Mouse (Mus musculus) heart, adult 18-20 months (tissue): ENCODE measurements around the gene Smoc1. TPM values are rescaled to one million over a fixed set of nuclear protein-coding genes. Genes with fewer than 3 reads are reported as not detected.

Source experiments
- DNase-seq, 2 experiments: peaks; one replicate each; pipeline ENCODE4 v3.0.0; 2021 to 2022; ENCODE audit warnings: mixed read lengths in 1 of 2
- total RNA-seq, 2 experiments: library from RNA; stranded (reverse); gene quantifications; 2 replicates each; pipeline ENCODE4 v1.2.3; 2021

Smoc1 gene
- total RNA-seq, 2 experiments from 2014 or later, result 5.4 to 8.4 TPM

DNA sequence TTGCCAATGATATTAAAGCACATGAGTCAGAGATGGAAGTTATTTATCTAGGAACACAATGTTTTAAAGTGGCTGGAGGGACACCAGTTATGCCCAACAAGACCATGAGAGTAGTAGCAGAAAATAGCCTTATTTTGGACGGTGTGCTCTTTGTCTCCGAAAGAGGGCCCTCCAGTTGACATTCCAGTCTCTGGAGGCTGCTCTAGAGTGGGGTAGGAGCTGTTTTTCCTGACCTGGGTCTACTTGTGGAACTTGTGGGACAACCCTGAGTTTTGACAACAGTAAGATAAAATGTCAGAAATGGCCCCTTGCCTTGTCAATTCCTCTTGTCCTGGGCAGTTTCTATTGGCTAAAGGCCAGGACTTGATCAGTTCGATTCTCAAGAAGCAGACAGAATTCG, 104.5 kb downstream of the Smoc1 start:
- peak in 1 of 2 experiments; percentile 1 for DNase-seq

DNA sequence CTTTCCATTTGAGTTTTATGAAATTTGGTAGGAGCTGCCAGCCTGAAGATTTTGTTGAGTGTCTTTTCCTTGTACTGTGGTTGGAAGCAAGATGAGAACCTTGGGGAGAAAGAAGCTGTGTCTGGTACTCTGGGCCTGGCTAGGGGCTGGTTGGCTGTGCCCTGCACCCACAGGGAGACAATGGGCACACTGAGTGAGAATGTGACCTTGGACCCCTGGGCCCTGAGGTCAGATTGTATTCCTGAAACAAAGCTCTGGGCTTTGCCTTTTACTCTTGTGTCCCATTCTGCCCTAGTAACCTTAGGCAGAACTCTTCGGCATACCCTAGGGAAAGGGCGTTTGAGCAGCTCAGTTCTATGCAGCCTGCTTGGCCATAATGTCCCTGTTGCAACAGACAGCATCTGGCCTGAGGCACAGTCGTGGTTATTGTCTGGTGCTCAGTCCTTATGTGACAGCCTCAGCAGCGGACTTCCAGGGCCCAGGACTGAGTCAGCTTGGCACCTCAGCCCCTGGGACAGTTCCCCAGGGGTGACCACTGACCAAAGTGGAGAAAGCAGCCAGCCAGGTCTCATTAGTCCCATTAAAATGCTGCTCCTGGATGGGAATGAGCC, 106.6 kb downstream of the Smoc1 start:
- DNase-seq, result peak in 1 of 2 experiments; percentile 59

DNA sequence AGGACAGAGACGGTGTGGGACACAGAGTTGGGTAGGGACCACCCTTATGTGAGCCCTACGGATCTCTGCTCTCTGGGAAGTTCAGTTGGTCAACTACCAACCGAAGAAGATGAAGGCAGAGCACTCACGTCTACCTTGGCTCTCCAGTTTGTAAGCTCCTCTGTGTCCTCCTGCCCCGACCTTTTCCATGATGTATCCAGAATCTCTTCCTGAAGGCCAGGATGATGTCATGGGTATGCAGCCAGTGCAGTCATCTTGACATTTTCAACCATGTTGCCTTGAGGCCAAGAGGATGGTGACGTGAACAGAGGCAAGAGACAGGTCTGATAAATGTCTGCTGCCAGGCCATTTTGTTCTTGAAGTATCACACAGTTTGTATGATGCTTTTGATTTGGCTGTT, 111.6 kb downstream of the Smoc1 start:
- DNase-seq, result no peak

DNA sequence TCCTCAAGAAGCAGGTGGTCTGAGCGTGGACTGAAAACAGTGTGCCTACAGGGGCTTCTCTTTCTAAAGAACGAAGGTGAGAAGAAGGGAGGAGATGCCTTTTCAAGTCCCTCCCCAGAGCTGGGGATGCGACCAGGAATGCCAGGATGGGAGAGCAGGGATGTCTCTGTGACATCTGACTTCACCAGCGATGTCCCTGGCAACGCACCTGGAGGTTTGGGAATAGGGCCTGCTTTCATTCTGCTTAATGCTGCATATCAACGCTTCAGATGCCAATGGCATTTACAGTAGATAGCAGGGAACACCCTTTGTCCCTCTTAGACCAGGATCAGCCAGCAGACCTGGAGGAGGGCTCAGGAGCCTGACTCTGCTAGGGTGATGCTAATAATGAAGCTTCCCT, 112.9 kb downstream of the Smoc1 start:
- DNase-seq, result no peak

DNA sequence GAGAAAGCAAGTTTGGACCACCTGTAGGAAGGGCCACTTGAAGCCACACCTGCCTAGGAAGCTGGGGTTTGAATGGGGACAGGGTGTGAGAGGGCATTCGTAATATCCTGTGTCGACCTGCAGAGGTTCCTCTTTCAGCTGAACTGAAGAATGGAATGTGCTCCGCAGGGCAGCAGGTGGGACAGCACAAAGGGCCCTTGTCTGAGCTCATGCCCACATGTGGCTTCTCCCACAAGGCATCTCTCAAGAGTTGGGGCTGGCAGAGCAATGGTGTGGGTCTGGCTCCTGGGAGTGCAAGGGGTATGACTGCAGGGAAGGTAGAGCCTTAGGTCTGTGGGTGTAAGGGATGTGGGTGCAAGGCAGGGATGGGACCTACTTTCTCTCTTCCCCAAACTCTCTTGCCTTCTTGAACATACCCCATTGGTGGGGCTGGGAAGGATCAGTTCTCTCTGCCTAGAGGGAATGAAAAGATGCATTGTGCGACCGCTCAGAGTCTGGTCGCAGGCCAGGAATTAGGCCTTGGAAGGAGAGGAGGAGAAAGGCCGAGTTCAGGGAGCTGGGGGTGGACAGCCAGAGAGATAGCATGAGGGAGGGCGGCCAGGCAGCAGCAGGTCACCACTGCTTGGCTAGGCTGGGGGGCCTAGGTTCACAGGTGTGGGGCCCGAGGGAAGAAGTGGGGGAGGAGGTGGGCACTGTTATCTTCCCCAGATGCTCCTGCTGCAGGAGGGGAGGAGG, 114.2 kb downstream of the Smoc1 start:
- peak in 1 of 2 experiments; percentile 35 for DNase-seq

DNA sequence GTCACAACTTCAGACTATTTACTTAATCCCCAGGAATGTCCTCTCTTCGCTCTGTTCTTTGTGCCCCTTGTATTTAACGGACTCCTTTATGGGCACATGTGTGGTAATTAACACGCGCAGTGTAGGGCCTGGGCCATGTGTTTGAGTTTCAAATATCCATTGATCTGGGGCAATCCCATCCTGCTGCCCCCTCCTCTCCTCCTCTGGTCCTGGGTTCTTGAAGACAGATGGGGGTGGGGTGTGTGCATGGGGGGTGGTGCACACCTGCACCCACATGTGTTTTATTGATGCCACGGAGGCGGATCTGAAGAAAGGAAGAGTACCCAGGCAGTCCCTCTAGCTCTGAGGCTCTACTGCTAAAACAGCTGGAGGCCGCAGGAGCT, 114.7 kb downstream of the Smoc1 start:
- DNase-seq, result no peak

DNA sequence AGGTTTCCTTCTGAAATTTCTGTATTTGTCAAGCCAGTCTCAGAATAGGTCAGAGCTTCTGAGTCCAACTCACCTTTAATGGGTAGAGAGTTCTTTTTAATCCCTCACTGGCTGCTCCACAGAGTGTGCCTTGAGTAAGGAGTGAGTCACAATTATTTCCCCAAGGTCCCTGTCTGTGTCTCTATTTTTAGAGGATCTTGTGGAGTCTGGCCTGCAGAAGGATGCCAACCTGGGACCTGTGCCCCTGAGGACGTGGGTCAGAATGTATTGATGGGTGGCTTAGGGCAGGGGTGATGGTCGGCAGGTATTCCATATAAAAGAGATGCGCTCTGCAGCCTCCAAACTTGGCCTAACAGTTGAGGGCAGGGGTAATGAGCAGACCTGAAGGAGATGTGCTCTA, 115.6 kb downstream of the Smoc1 start:
- DNase-seq, result no peak

DNA sequence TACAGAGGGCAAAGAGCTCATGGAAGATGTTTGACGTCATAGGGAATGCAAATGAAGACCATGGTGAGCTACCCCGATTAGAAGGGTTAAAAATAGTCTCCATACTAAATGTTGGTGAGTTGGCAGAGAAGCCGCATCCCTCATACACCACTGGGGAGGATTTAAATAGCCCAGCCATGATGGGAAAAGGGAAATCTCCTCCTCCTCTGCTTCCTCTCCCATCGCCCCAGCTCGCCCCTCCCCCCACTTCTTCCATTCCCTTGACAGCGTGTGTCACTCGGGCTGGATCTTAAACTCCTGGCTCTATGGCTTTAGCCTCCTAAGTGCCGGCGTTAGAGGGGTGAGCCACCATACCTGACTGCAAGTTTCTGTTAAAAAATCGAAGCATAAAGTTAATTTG, 117.6 kb downstream of the Smoc1 start:
- DNase-seq, result no peak

DNA sequence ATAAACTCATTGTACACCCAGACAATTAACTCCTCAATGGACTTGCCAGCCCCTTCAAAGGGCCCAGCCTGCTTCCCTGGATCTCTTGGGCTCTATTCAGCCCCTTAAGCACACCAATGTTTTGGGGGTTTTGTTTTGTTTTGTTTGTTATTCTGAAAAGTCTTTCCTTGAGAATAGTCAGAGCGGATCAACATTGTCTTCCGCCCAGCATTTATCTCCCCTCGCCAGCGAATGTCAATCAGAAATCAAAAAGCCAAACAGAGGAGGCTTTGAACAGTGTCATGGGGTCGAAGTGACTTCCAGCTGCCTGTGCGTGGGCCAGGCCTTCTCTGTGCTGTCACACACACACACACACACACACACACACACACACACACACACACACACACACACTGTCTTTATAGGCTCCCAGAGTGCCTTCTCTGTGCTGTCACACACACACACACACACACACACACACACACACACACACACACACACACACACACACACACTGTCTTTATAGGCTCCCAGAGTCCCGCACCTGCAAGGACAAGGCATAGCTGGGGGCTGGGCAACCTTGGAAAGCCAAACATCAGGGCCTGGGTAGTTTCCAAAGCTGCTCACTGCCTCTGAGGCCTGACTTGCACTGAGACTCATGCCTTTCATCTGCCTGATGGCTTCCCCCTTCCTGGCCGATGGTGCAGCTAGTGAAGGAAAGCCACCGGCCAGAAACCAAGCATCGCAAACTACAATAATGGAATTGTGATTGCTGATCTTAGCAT, 120.0 kb downstream of the Smoc1 start:
- no peak for DNase-seq

DNA sequence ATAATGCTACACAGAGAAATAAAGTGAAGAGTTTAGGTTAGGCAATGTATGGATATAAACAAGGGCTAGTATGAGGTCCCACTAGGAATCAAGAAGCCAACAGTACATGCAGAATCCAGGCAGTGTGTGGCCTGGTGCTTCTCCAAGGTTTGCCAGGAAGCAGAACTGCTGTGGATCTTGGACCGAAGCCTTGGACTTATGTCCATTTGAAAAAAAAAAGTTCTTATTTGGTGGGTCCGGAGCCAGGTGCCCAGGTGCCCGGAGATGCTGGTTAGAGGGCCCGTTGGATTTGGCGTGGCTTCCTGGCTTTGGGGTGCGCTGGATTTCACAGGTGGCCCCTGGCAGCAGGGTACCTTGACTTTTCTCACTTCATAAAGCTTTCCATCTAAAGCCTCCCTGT, 121.3 kb downstream of the Smoc1 start:
- no peak for DNase-seq

DNA sequence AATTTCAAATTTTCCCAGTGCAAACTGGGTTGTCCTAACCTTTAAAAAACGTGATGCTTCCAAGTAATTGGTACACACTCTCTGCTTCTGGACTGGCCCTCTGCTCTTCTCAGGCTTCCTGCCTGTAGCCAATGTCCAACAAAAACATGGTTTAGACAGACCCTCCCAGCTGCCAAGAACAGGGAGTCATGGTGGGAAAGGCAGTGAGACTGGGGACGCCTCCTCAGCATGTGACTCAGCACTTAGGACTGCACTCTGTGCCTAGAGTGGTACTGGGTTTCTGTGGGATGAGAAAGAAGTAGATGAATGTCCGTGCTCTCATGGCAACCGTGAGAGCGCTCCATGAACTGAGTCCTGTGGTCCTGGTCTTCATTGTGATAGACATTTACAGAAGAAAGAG, 124.3 kb downstream of the Smoc1 start:
- DNase-seq, result peak; percentile 64 to 84

DNA sequence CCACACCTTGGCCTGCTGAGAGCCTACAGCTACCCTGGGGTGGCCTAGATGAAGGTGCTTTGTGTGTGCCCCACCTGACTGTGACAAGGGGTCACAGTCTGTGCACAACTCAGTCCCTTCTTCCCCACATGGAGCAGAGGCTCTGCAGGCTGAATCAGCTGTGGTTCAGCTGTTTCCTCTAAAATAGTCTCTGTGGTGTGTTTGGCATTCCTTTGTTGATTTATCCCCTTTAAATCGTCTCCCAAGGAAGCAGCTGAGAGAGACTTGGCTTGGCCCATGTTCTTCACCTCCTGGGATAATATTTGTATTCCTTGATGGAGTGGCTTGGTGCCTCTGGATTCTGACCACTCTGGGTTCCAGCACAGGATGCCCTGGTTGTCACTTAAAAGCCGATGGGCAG, 125.5 kb downstream of the Smoc1 start:
- peak; percentile 27 to 55 for DNase-seq

DNA sequence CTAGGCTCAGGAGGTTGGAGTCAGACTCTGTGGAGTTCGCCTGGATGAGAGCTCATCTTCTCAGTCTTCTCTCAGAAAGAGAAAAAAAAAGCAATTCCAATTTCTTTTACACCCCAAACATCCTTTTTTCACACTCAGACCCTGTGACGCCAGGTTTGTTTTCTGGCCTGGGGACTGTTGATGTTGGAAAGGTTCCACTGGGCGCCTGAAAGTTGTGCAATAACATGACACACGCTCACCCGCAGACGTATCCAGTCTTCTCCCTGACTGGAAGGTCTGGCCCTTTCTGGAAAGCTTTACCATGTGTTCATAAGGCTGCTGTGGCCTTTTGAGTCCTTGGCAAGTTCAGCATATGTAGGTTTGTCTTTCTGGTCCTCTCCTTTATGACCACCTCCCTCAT, 129.1 kb downstream of the Smoc1 start:
- DNase-seq, result peak; percentile 82 to 84

DNA sequence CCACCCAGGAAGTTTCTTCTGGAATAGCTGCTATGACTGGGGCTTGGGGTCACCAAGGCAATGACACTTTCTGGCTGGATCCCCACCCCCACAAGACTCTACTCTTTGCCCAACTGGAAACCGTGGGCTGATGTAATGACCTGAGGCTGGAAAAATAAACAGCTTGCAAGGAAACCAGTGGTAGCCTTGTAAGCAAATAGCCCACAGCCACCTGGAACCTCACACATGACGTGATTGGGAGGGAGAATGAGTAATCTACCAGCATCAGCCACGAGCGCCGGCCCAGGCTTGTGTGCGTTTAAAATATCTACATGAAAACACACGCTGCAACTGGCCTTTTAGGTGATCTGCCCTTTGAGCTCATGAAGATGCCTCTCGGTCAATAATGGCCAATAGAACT, 130.2 kb downstream of the Smoc1 start:
- no peak for DNase-seq

DNA sequence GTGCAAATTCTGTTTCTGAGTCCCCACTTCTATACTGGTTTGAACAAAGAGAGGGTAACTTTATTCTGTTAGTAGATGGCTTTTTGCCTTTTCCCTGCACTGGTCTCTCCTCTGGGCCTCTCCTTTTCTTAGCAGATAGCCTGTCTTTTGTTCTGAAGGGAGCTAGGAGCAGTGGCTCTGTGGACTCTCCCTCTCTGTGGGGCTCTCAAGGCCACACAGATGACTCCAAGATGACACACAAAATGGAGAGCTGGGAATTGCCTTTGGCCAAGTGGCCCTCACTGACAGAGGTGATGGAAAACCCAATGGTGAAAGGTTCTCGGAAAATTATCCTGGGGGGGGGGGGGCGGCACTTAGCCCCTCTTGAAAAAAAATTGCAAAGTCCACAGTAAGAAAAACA, 133.3 kb downstream of the Smoc1 start:
- no peak for DNase-seq

DNA sequence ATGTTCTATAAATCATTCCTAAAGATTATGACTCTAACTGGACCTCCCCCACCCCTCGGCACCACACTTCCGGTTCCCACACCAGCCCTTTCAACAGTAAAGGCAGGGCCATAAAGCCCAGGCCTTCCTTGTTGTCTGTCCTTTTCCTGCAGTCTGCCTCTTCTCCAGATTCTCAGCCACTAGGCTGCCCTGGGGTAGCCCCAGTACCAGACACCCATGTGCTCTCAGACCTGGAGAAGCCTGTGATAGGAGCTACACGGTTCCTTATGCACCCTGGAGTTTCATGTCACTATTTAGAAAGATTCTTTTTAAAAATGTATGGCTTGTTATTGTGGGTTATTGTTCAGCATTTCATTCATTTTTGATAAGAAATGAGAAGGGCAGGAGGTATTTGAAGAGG, 133.8 kb downstream of the Smoc1 start:
- no peak for DNase-seq

DNA sequence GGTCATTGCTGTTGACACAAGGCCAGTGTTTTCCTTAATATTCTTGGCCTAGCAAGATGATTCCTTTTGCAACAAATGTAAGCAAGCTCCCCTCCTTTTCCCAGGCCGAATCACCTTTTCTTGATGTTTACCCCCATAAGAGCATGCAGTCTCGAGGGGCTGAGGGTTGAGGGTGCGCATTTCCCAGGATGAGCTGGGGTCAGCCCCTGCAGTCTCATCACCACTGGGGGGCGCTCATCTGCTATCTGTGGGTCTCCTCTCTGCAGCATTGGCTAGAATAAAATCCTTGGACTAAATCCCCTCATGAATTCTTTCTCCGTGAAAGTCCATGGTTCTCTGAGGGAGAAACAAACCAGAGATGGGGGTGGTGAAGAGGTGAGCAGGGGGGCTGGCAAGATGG, 134.2 kb downstream of the Smoc1 start:
- DNase-seq, result no peak

DNA sequence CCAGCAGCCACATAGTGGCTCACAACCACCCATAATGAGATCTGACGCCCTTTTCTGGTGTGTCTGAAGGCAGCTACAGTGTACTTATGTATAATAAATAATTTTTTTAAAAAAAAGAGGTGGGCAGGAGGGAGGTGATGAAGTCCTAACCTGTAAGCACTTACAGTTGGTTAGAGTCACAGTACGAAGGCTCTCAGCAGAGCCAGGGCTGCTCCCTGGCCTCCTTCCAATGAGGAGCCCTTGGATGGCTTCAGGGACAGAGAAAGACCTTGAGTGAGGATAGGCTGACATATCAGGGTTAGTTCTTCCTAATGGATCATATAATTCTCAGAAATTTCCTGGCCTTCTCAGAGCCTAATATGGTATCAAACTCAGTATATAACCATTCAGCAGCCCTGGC, 134.7 kb downstream of the Smoc1 start:
- DNase-seq, result no peak

DNA sequence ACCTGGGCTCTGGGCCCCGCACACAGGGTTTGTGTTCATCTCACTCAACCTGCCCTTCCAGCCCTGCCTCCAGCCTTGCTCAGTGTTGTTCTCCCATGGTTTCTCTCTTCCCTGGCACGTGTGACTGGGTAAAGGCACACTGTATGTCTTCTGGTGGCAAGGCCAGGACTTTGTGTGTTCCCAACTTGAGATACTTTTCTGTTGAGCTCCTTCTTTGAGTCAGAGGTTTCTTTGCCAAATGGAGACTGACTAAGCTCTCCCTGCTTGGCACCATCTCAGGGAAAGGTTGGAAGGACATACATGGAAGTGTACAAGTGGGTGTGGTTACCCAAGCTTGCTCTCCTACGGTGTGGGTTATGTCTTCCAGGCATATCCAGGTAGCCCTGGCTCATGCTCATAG, 136.5 kb downstream of the Smoc1 start:
- peak in 1 of 2 experiments; percentile 27 for DNase-seq

DNA sequence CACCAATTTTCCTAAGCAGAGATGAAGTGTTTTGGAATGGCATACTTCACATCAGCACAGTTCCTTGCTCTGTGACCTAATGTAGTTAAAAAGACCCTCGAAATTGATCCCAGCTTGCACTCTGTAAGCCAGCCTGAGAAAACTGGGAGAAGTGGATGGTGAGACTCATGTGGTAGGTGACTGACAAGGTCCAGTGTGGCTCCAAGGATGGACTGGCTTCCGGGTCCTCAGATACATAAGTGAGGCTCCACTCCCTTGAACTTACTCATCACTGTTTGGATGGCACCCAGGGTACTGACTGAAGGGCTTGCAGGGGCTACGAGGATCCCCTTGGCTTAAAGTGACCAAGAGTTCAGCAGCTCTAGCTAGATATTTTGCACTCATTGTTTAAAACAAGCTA, 137.0 kb downstream of the Smoc1 start:
- no peak for DNase-seq

DNA sequence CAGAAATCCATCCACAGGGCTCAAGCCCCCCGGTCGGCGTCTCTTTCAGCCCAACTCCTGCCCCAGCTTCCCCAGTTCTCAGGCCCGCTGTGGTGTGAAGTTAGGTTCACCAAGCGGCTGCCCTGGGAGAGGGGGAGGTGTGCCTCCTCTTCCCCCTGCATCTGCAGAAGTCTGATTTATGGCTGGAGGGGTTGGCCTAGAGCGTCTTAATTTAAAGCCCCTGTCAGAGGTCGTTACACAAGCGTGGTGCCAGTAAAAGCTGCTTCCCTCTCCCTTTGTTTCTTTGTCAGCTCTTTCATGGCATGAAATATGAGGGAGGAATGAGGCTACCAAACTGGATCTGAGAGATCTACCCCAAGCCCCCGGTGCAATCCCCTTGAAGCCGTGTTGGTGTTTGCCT, 139.5 kb downstream of the Smoc1 start:
- DNase-seq, result no peak

DNA sequence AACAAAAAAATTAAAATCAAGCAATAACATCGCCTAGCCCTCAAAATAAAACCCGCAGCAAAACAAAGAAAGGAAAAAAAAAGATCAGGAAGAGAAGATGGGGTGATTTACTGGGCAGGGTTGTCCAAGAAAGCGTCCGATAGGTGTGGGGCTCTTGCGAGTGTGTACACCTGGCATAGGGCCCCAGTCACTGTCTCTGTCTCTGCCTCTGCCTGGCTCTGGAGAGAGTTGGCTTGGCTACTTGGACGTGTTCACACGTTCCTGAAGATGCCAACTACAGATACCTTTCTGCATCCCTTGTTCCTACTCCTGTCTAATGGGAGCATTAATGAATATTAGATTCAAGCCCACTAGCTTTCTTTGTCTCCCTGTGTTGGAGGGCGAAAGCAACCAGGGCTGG, 140.0 kb downstream of the Smoc1 start:
- no peak for DNase-seq

DNA sequence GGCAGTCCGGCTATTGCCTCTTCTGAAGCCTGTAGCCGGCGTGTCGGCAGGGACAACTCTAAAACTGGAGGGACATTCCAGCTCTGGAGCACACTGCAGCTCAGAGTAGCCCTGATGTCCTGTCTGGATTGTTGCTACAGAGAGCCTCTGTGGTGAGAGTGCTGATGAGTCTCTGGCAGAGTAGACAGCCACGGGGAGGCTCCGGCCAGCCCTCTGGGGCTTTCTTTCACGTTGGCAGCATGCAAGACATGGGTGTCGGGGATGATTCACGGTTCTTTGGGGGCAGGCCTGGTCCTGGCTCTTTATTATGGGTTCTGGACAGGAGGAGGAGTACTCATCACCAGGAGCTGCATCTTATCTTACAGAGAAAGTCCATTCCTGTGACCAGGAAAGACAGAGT, 140.5 kb downstream of the Smoc1 start:
- no peak for DNase-seq

DNA sequence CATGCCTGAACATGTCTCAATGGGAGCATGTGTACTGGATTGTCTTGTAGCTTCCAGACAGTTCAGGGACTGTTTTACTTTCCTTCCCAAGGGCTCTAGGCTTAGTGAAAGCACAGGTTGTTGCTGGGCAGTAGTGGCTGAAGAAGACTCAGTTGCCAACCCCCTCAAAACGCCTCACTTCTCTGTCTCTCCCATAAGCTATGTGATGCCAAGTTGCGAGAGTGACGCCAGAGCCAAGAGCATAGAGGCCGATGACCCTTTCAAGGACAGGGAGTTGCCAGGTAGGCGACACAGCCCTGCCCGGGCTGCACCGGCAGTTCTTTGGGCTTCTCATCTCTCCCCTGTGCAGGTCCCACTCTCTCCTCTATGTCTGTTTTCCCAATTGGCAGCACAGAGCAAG, 141.4 kb downstream of the Smoc1 start:
- DNase-seq, result no peak
